Mouse (Mus musculus): ENCODE measurements around the gene Hapln3.

The Hapln3 gene

GRCm38 (mm10) chr7:79130843-79131444 lies at the start of gene Hapln3:
TSS of gene Hapln3 (minus strand) at chr7:79131018.
- DNase-seq (ENCODE audit: low spot score): no peak

- no peak for DNase-seq (ENCODE audit: low spot score)
These were observed 43.0 kb upstream of the Hapln3 start for GRCm38 (mm10) chr7:79173800-79174199.

DNA sequence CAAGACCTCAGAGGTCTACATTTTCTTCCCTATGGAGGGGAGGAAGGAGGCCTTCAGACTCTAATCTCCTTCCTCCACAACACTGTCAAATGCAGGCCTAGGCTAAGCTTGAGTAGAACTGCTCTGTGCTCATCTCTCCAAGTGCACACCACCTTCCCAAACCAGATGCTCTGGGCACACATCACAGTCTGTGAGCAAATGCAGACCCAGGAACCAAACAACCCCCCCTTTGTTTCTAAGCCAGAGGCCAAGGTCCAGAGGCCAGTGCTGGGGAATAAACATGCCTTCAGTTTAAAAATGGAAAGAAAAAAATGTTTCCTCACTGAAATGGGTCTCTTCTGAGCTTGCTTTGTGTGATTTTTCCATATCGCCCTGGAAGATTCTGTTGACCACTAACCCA lies 41.0 kb upstream of the Hapln3 start:
- no peak for DNase-seq (ENCODE audit: low spot score)

DNA sequence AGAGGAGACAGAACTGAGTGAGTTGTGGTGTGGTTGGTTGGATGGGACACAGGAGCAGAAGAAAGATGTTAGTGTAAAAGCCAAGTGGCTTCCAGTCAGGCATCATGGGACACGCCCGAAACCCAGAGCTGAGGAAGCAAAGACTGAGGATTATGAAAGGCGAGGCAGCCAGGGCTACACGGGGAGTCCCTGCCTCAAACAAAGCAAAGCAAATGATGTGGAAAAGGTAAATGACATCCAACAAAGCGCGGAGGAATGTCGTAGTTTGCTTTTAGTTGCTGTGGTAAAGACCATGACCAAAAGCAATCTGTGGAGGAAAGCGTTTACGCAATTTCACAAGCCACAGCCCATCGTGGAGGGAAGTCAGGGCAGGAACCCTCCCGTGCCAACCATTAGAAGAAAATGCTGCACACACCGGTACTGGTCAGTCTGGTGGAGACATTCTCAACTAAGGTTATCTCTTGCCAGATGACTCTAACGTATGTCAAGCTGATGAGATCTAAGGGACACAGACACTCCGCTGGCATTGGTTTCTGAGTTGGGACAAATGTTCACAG lies 36.3 kb upstream of the Hapln3 start:
- no peak for DNase-seq (ENCODE audit: low spot score)

GRCm38 (mm10) chr7:79159406-79159805 lies 28.6 kb upstream of the Hapln3 start:
- no peak for DNase-seq (ENCODE audit: low spot score)

DNA sequence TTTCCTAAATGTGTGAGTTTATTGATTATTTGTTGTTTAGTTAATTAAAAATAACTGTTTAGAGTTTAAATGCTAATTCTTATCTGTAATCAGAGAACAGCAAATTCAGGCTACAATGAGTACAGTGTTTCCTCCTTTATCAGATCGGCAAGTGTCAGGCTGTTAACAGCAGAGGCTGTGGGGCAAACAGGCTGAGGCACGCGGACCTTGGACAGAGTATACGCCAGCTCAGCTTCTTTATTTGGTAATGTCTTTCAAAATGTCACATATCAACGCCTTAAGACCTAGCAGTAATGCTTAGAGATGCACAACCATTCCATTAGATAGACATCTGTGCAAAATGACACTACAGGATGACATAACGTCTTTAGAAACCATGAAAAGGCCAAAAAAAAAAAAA lies 18.7 kb upstream of the Hapln3 start:
- DNase-seq (ENCODE audit: low spot score): no peak

- peak; percentile 91 for DNase-seq (ENCODE audit: low spot score)
These were observed 18.0 kb upstream of the Hapln3 start, which contains the start of gene Mfge8 for GRCm38 (mm10) chr7:79148711-79149266. TSS of gene Mfge8 (minus strand) at chr7:79149060.

- DNase-seq (ENCODE audit: low spot score): no peak
These were observed 17.3 kb upstream of the Hapln3 start for GRCm38 (mm10) chr7:79147931-79148653.

GRCm38 (mm10) chr7:79147011-79147837 lies 16.4 kb upstream of the Hapln3 start:
- no peak for DNase-seq (ENCODE audit: low spot score)

DNA sequence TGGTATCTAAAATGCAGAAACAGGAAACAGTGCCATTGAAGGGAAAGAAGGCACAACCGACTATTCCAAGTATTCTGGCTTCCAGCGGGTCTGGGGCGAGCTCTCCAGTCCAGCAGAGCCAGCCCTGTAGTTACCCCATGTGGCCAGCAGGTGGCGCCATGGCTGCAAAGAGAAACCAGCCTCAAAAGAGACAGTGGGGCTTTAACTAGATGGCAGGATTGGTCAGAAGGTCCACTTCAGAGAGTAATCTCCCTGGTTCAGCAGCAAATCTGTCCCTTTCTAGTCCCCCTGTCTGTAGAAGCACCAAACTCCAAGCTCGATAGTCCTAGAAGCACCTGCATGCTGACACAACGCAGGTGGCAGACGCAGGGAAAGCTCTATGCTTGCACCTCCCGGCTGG lies 10.1 kb upstream of the Hapln3 start:
- peak; percentile 90 for DNase-seq (ENCODE audit: low spot score)

DNA sequence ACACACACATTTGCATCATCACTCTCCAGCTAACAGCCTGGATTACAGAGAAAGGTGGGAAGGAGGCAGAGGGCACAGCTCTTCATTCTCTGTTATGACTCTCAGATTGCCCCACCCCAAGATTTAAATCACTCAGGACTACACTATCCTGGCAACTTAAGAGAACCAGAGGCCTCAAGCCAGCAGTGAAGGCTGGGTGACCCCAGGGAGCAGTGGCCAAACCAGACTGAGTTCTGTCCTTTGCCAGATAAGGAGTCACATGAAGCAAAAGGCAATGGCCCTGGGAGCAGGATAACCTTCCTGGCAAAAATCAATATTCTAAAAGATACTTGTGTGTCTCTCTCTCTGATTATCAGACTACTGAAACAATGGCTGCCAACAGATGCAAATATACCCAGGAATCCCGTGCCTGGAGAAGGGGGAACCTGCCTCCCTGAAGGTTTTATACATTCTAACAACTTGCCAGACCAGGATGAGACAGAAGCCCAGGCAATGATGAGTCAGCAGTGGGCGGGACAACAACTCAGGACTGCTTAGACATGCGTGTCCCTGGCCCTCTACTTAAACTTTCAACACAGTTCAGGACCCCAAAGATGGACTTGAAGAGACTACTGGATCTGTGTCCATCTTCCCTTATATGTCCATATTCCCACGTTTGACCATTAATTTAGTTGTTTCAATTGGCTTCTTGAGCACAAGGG lies 9.2 kb upstream of the Hapln3 start:
- DNase-seq (ENCODE audit: low spot score): no peak

DNA sequence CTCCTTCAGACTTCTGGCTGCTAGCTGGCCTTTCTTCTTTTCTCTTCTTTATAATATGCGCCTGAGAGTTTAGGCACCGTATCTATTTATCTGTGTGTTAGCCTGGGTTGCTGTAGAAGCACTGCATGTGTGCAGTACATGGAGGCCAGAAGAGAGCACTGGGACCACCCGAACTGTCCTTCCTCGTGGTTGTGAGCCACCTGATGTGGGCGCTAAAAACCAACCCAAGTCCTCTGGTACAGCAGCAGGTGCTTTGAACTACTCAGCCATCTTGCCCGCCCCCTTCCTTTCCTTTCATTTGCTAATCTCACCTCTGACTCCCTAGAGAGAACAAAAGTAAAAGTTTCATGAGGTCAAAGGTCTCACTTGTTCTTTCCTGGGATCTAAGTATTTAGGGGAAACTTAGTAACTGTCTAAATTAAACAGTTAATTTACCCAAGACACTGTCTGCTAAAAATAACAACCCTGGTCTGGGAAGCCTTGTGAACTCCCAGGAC lies 8.6 kb upstream of the Hapln3 start:
- no peak for DNase-seq (ENCODE audit: low spot score)

DNA sequence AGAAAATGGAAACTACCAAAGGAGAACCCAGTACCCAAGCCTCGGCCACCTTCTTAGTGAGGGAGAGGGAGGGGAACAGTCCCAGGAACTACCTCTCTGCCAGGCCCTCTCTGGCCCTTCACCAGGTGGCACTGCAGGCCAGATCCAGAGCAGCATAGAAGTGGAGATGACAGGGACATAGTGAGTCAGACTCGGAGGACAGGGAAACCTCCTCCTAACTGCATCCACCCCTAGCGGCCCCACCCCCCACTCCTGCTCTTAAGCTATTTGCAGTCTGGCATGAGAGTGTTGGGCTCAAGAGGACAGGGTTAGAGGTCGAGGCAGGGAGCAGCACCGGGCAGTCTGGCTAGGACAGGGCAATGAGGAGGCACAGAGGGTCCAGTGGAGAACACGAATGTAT lies 2.6 kb upstream of the Hapln3 start:
- DNase-seq (ENCODE audit: low spot score): no peak

- no peak for DNase-seq (ENCODE audit: low spot score)
These were observed 433 bp downstream of the Hapln3 start for GRCm38 (mm10) chr7:79130385-79130784.

GRCm38 (mm10) chr7:79129883-79130282 lies 935 bp downstream of the Hapln3 start:
- DNase-seq (ENCODE audit: low spot score): no peak

- DNase-seq (ENCODE audit: low spot score): no peak
These were observed 7.4 kb downstream of the Hapln3 start for GRCm38 (mm10) chr7:79123465-79123864.

DNA sequence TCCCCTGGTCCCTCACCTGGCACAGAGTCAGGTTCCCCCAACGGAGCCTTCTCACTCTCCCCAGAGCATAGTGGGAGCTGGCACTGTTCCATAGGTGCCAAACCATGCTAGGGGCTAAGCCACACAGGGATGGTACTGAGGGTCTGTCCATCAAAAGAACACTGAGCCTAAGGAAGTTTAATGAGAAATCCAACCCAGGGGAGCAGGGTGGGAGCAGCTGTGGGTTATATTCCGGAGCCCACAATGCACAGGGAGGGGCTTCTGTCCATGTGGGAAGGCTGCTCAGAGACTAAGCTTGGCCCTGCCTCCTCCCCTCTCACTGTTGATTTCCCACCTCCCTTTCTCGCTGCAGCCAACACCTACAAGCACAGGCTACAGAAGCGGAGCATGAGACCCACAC lies 17.0 kb downstream of the Hapln3 start:
- no peak for DNase-seq (ENCODE audit: low spot score)

DNA sequence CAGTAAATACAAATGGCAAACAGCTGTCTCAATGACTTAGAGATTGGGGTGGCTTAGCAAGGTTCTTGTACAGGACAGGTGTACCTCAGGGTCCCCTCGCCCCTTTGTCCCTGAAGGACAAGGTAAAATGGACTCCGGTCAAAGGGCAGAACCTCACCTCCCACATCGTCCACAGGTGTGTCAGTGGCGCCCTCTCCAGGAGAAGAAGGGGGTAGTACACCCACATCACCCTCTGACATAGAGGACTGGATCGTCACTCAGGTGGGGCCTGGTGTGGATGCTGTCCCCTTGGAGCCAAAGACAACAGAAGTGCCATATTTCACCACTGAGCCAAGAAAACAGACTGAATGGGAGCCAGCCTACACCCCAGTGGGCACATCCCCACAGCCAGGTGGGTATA lies 34.3 kb downstream of the Hapln3 start:
- DNase-seq (ENCODE audit: low spot score): no peak

- peak; percentile 62 for DNase-seq (ENCODE audit: low spot score)
These were observed 41.7 kb downstream of the Hapln3 start for GRCm38 (mm10) chr7:79089111-79089510.

DNA sequence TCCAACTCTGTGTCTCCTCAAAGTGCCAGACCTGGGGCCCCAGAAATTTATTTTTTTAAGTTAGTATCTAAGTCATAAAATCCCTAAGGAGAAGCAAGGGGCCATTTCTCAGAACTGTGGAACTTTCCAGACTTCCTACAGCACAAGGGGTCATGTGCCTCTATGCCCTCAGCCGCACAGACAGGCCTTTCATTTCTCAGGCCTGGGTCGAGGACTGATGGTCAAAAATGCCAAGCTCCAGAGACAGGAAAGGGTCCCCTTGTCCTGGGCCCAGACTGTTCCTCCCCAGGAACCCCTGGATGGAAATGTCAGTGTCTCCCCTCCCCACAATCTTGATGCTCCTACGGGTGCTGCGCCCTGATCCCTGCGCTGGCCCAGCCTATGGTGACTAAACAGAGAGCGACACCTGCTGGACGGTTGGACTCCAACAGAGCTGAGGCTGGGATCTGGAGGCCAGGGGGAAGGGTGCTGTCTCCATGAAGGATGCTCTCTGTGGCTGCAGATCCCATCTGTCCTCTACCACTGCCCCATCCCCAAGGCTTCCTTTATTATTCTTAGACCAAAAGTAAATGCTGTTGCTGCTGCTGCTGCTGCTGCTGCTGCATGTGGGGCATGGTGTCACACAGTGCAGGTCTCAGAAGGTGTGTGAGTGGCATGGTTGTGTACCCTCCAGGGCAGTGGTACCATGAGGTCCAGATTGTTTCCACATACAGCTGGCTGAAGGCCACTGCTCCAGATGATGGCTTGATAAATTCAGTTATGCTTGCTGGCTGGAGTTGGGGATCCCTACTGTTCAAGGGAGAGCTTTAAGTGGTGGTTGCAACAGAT lies 50.0 kb downstream of the Hapln3 start:
- DNase-seq (ENCODE audit: low spot score): peak; percentile 91

- no peak for DNase-seq (ENCODE audit: low spot score)
These were observed 51.6 kb downstream of the Hapln3 start for GRCm38 (mm10) chr7:79079212-79079611.
